Mouse (Mus musculus) forebrain, embryonic 10.5 days (tissue): ENCODE data around the gene Cyp2c39. TPM values are rescaled to one million over a fixed set of nuclear protein-coding genes. Genes with fewer than 3 reads are reported as not detected.
"Not testable (repeated sequence)": the region's sequence is repeated elsewhere in the genome, so short reads cannot be mapped to it uniquely, and the experiment has no call there.

Experiments used
- DNase-seq: peaks from one replicate; pipeline ENCODE4 v3.0.0-alpha.2; 2017; ENCODE audit warnings: low spot score; ENCODE audit errors: extremely low spot score
- H3K27ac ChIP-seq: fragments of 300-500 bp; sonication (generic); 2 replicates; pipeline ENCODE4 v1.5.1; 2016; ENCODE audit warnings: mild to moderate bottlenecking
- H3K27me3 ChIP-seq: fragments of 300-500 bp; sonication (generic); 2 replicates; pipeline ENCODE4 v1.6.1; 2016; ENCODE audit warnings: mild to moderate bottlenecking; ENCODE audit not compliant: poor library complexity, severe bottlenecking
- H3K36me3 ChIP-seq: fragments of 300-500 bp; sonication (generic); replicated peaks from 2 replicates; pipeline ENCODE4 v1.6.1; 2016; ENCODE audit warnings: mild to moderate bottlenecking, moderate library complexity
- H3K4me1 ChIP-seq: fragments of 300-500 bp; sonication (generic); 2 replicates; pipeline ENCODE4 v1.6.1; 2016
- H3K4me3 ChIP-seq: fragments of 300-500 bp; sonication (generic); 2 replicates; pipeline ENCODE4 v1.5.1; 2016; ENCODE audit warnings: mild to moderate bottlenecking, moderate library complexity
- H3K9me3 ChIP-seq: fragments of 300-500 bp; sonication (generic); 2 replicates; pipeline ENCODE4 v1.6.1; 2016; ENCODE audit warnings: mild to moderate bottlenecking, moderate library complexity
- WGBS: fragments of 180-500 bp; shearing (Covaris S2); methylation state at CpG from one replicate; pipeline ENCODE4 v1.1.7; 2016; 5-methylcytosine and 5-hydroxymethylcytosine counted together
- polyA plus RNA-seq: library from polyadenylated mRNA; unstranded; fragments of >200 nt; fragmentation: Nextera tagmentation; extraction: Ambion mirVana; gene quantifications from 2 replicates; pipeline ENCODE4 v1.2.1, GENCODE M21; 2016

Cyp2c39 gene
- polyA plus RNA-seq, result not detected in 2 replicates

- H3K27ac ChIP-seq, result no peak within 1 kb of the TSS
- H3K36me3 ChIP-seq, result no peaks in the 10 kb centered on the region
- no peaks in the 10 kb centered on the region for H3K4me1 ChIP-seq
- WGBS, result 86% methylated on average over 4 of the region's 4 CpGs
- H3K4me3 ChIP-seq, result no peak within 1 kb of the TSS
- peaks cover 24% of the 10 kb centered on the region for H3K9me3 ChIP-seq
- H3K27me3 ChIP-seq, result no peaks in the 10 kb centered on the region
- no peak for DNase-seq
Observed at GRCm38 (mm10) chr19:39510534-39510933, at the start of gene Cyp2c39. Gene Cyp2c39, plus strand, starts transcription at chr19:39510862.

GRCm38 (mm10) chr19:39462941-39463340, 47.7 kb upstream of the Cyp2c39 start, which contains the start of gene Cyp2c38:
Gene Cyp2c38, minus strand, starts transcription at chr19:39463075.
- no peak within 1 kb of the TSS for H3K4me3 ChIP-seq
- no peaks in the 10 kb centered on the region for H3K4me1 ChIP-seq
- DNase-seq, result no peak
- H3K9me3 ChIP-seq, result peaks cover 22% of the 10 kb centered on the region; the same call in 1 of the 2 replicates
- WGBS, result 89% methylated on average over 1 of the region's 1 CpGs
- H3K36me3 ChIP-seq, result no peaks in the 10 kb centered on the region
- H3K27me3 ChIP-seq, result no peaks in the 10 kb centered on the region
- H3K27ac ChIP-seq, result no peak within 1 kb of the TSS

- H3K4me3 ChIP-seq, result no peak overlapping the region
- no peak overlapping the region for H3K27ac ChIP-seq
- peaks cover 15% of the 10 kb centered on the region; the same call in 1 of the 2 replicates for H3K9me3 ChIP-seq
- H3K27me3 ChIP-seq, result no peaks in the 10 kb centered on the region
- H3K36me3 ChIP-seq, result no peaks in the 10 kb centered on the region
- DNase-seq, result no peak
- no peaks in the 10 kb centered on the region for H3K4me1 ChIP-seq
Observed at GRCm38 (mm10) chr19:39463923-39464322, 46.7 kb upstream of the Cyp2c39 start.

GRCm38 (mm10) chr19:39483961-39484360, 26.7 kb upstream of the Cyp2c39 start:
- H3K36me3 ChIP-seq, DNase-seq, H3K4me1 ChIP-seq, H3K4me3 ChIP-seq, H3K27me3 ChIP-seq, H3K27ac ChIP-seq: not testable (repeated sequence)
- H3K9me3 ChIP-seq, result peaks cover 62% of the 10 kb centered on the region
- WGBS, result 90% methylated on average over 1 of the region's 1 CpGs

DNA sequence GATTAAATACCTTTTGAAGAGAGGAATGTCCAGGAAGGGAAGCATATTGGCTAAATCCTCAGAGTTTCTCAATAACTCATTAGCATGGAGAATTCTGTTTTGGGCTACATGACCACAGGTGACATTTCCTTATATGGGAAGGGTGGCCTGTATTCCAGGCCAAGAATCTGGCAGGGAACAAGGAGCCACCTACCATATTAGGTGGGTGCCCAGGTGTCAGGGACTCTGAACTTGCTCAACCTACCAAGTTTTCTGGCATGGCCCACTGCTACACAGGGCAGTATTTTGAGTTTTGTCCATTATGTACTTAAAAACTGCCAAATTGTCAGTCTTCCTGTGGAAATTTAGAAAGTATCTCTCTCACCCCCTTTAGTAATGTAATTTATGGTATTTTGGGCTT, 4.3 kb upstream of the Cyp2c39 start:
- no peak for DNase-seq
- Histone ChIP-seq H3K4me1 (no peaks in the 10 kb centered on the region), H3K27me3 (no peaks in the 10 kb centered on the region), H3K36me3 (no peaks in the 10 kb centered on the region), H3K4me3 (no peak overlapping the region), H3K27ac (no peak overlapping the region), H3K9me3 (peaks cover 27% of the 10 kb centered on the region)

DNA sequence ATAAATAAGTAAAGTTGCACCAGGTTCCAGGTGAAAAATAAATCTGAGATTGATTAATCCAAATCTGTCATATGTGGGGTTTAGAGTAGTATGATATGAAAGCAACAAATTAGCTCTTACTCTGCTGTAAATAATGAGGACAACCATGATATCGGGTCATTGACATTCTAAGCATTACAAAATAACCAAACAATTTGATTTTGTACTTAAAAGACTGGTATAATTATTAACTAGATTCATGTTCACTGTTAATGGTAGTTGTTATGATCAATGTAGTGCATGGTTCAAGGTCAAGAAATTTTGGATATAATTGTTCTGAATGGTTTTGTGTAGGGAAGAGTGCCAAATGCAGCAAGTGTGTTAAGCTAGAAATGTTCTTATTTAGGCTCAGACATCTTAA, 1.1 kb upstream of the Cyp2c39 start:
- WGBS, result 90% methylated on average over 1 of the region's 1 CpGs
- Histone ChIP-seq H3K4me1 (no peaks in the 10 kb centered on the region), H3K4me3 (no peak overlapping the region)

More for the DNA sequence above, 1.1 kb upstream of the Cyp2c39 start:
- Histone ChIP-seq H3K27ac (no peak overlapping the region), H3K36me3 (no peaks in the 10 kb centered on the region), H3K27me3 (no peaks in the 10 kb centered on the region), H3K9me3 (peaks cover 21% of the 10 kb centered on the region)
- DNase-seq, result no peak

Other genes starting within 250 kb of the Cyp2c39 start
- not detected in 2 replicates for gene Cyp2c29, start 241.5 kb upstream of the Cyp2c39 start, polyA plus RNA-seq
- not detected in 2 replicates for gene Cyp2c38, start 47.8 kb upstream of the Cyp2c39 start, polyA plus RNA-seq
- not detected in 2 replicates for gene Cyp2c67, start 138.2 kb downstream of the Cyp2c39 start, polyA plus RNA-seq
- not detected in 2 replicates for gene Cyp2c68, start 230.2 kb downstream of the Cyp2c39 start, polyA plus RNA-seq